Comparison of ENCODE assay signal across 9 mouse cellular contexts in genomic region chr17:47833628-47834481, GRCm38 (mm10). TPM values are rescaled to one million over a fixed set of nuclear protein-coding genes. Genes with fewer than 3 reads are reported as not detected.
DNase-seq lines count a peak whose midpoint lies in the region; ATAC-seq lines count a peak whose summit lies in the region.
"Had no signal": no experiment of that assay in that cellular context is flagged by ENCODE, and none has a peak within 500 bp of the region (broad histone marks: within the 10 kb centered on the region; RNA-seq: fewer than 3 reads in every experiment).

No protein-coding gene starts in this region.

- peak overlapping the region; percentile 87 for H3K4me2 ChIP-seq in kidney, embryonic 16.5 days (replicated peaks; ENCODE audit: low read depth, low read length)
- peak overlapping the region; percentile 93 for H3K4me2 ChIP-seq in forebrain, embryonic 11.5 days (ENCODE audit: low read depth, low read length, severe bottlenecking)
- peak overlapping the region; percentile 95 for H3K4me2 ChIP-seq in neural tube, embryonic 11.5 days (ENCODE audit: low read depth)

- no peak for ATAC-seq in kidney, embryonic 16.5 days (ENCODE audit: low FRiP score, low TSS enrichment)
- no peak for ATAC-seq in forebrain, embryonic 11.5 days (replicated peaks; ENCODE audit: low FRiP score)
- no peak for ATAC-seq in neural tube, embryonic 11.5 days (ENCODE audit: insufficient read depth, low FRiP score, low TSS enrichment)
- ATAC-seq: Patski had no signal

- H3K36me3 ChIP-seq in kidney, embryonic 16.5 days (ENCODE audit: insufficient read depth, low read length), result 0 out of 2 replicates have a peak, but pooled peaks cover 3% of the 10 kb centered on the region
- H3K36me3 ChIP-seq in forebrain, embryonic 11.5 days (ENCODE audit: control insufficient read depth, insufficient read depth, low read length), result no peaks in the 10 kb centered on the region
- peaks cover 19% of the 10 kb centered on the region for H3K36me3 ChIP-seq in limb, embryonic 10.5 days
- H3K36me3 ChIP-seq in neural tube, embryonic 11.5 days (ENCODE audit: control insufficient read depth, insufficient read depth, low read length), result no peaks in the 10 kb centered on the region

- no peaks in the 10 kb centered on the region for H3K9me3 ChIP-seq in kidney, embryonic 16.5 days (ENCODE audit: low read length)
- H3K9me3 ChIP-seq in forebrain, embryonic 11.5 days (ENCODE audit: control insufficient read depth, low read length), result no peaks in the 10 kb centered on the region
- no peaks in the 10 kb centered on the region for H3K9me3 ChIP-seq in limb, embryonic 10.5 days (replicated peaks)
- no peaks in the 10 kb centered on the region for H3K9me3 ChIP-seq in neural tube, embryonic 11.5 days (ENCODE audit: control insufficient read depth, low read length)

- no peak for DNase-seq in kidney, postnatal 25 days
- peak; percentile 61 for DNase-seq in forebrain, embryonic 11.5 days (ENCODE audit: low spot score)
- peak; percentile 66 for DNase-seq in limb, embryonic 10.5 days (ENCODE audit: low spot score)
- DNase-seq in neural tube, embryonic 11.5 days (ENCODE audit: low spot score), result peak; percentile 36
- no peak for DNase-seq in left cerebral cortex, postnatal 4 days
- no peak for DNase-seq in frontal cortex, postnatal 36 days (ENCODE audit: low spot score in 2 of 2)
- no peak for DNase-seq in gastrocnemius, postnatal 36 days

- H3K27me3 ChIP-seq in kidney, embryonic 16.5 days (ENCODE audit: insufficient read depth, low read length), result peaks cover 37% of the 10 kb centered on the region
- H3K27me3 ChIP-seq in forebrain, embryonic 11.5 days (ENCODE audit: control insufficient read depth, insufficient read depth, low read length), result peaks cover 22% of the 10 kb centered on the region
- H3K27me3 ChIP-seq in limb, embryonic 10.5 days (ENCODE audit: low read depth, poor library complexity, severe bottlenecking), result peaks cover 39% of the 10 kb centered on the region
- peaks cover 22% of the 10 kb centered on the region for H3K27me3 ChIP-seq in neural tube, embryonic 11.5 days (ENCODE audit: control insufficient read depth, insufficient read depth, low read length)

- H3K27ac ChIP-seq in kidney, embryonic 16.5 days (ENCODE audit: low read length), result peak overlapping the region; percentile 66
- H3K27ac ChIP-seq in forebrain, embryonic 11.5 days (ENCODE audit: low read depth, low read length), result no peak overlapping the region
- H3K27ac ChIP-seq in limb, embryonic 10.5 days, result peak overlapping the region; percentile 90
- 0 out of 2 replicates have a peak overlapping the region, but pooled peaks have one; percentile 8 for H3K27ac ChIP-seq in neural tube, embryonic 11.5 days (ENCODE audit: low read depth, low read length)

- H3K9ac ChIP-seq in kidney, embryonic 16.5 days (replicated peaks; ENCODE audit: low read length), result peak overlapping the region; percentile 62
- H3K9ac ChIP-seq in forebrain, embryonic 11.5 days (ENCODE audit: low read length), result peak overlapping the region; percentile 58
- peak overlapping the region; percentile 69 for H3K9ac ChIP-seq in neural tube, embryonic 11.5 days (ENCODE audit: low read length)

- 1% methylated on average over 43 of the region's 45 CpGs for WGBS in kidney, embryonic 16.5 days
- WGBS in forebrain, embryonic 11.5 days, result under 1% methylated on average over 45 of the region's 45 CpGs
- WGBS in limb, embryonic 10.5 days, result under 1% methylated on average over 45 of the region's 45 CpGs
- WGBS in neural tube, embryonic 11.5 days, result under 1% methylated on average over 45 of the region's 45 CpGs

- intact Hi-C loops in left cerebral cortex, postnatal 4 days (cut with DNase I), result no loop called here
- intact Hi-C loops in gastrocnemius, postnatal 36 days (cut with DNase I), result no loop called here

- H3K4me1 ChIP-seq in kidney, embryonic 16.5 days (ENCODE audit: insufficient read depth, low read length), result peaks cover 47% of the 10 kb centered on the region
- H3K4me1 ChIP-seq in forebrain, embryonic 11.5 days (replicated peaks; ENCODE audit: control insufficient read depth, insufficient read depth, low read length), result peaks cover 20% of the 10 kb centered on the region
- H3K4me1 ChIP-seq in limb, embryonic 10.5 days, result peaks cover 67% of the 10 kb centered on the region
- H3K4me1 ChIP-seq in neural tube, embryonic 11.5 days (ENCODE audit: control insufficient read depth, insufficient read depth, low read length), result peaks cover 11% of the 10 kb centered on the region

- H3K4me3 ChIP-seq in kidney, embryonic 16.5 days (ENCODE audit: low read length), result peak overlapping the region; percentile 71
- H3K4me3 ChIP-seq in forebrain, embryonic 11.5 days (ENCODE audit: low read depth, low read length), result peak overlapping the region; percentile 55
- peak overlapping the region; percentile 71 for H3K4me3 ChIP-seq in limb, embryonic 10.5 days
- peak overlapping the region; percentile 70 for H3K4me3 ChIP-seq in neural tube, embryonic 11.5 days (ENCODE audit: low read depth, low read length)

RNA-seq across cellular contexts. Expression of gene Mdfi, which starts 0.6 kb away (rescaled TPM):
- 13.9 and 14.0 TPM in 2 replicates for polyA plus RNA-seq in kidney, embryonic 16.5 days (2015; fragmentation: Nextera tagmentation; extraction: Ambion mirVana)
- 20.6 and 23.6 TPM in 2 replicates for polyA plus RNA-seq in forebrain, embryonic 11.5 days (2014; fragmentation: Nextera tagmentation; extraction: Ambion mirVana)
- polyA plus RNA-seq in limb, embryonic 10.5 days (2016; fragmentation: Nextera tagmentation; extraction: Ambion mirVana), result 18.9 and 21.6 TPM in 2 replicates
- 43.4 and 50.3 TPM in 2 replicates for polyA plus RNA-seq in neural tube, embryonic 11.5 days (2014; fragmentation: Nextera tagmentation; extraction: Ambion mirVana)
- 1 to 10 TPM; 2.5 to 3.7 TPM for total RNA-seq in left cerebral cortex, postnatal 4 days (2021)
- total RNA-seq in gastrocnemius, postnatal 36 days (2021), result under 1 TPM; 0.36 to 0.96 TPM
- polyA plus RNA-seq: Patski had no signal

Comparison
In these comparisons a context has a peak if more than half of its experiments do, and no peak if none do; other contexts are left out.
1. DNase-seq: peak in forebrain, embryonic 11.5 days (single experiment), limb, embryonic 10.5 days (single experiment) and neural tube, embryonic 11.5 days (single experiment); none in kidney, postnatal 25 days (0 of 2), left cerebral cortex, postnatal 4 days (single experiment), frontal cortex, postnatal 36 days (0 of 2) and gastrocnemius, postnatal 36 days (0 of 2).
2. Peak in every context shown above with its lines, with median percentiles within 50 percentile points of each other: H3K4me2 ChIP-seq, H3K4me3 ChIP-seq and H3K9ac ChIP-seq.